Comparison of ENCODE assay signal across 21 mouse cellular contexts in genomic region chr14:60783196-60783595, GRCm38 (mm10). TPM values are rescaled to one million over a fixed set of nuclear protein-coding genes. Genes with fewer than 3 reads are reported as not detected.
DNase-seq lines count a peak whose midpoint lies in the region; ATAC-seq and TF ChIP-seq lines count a peak whose summit lies in the region.
"Had no signal": no experiment of that assay in that cellular context is flagged by ENCODE, and none has a peak within 500 bp of the region (broad histone marks: within the 10 kb centered on the region; RNA-seq: fewer than 3 reads in every experiment).

No protein-coding gene starts in this region.

- H3K27ac ChIP-seq in forebrain, embryonic 10.5 days, result 0 out of 2 replicates have a peak overlapping the region, but pooled peaks have one; percentile 25
- no peak overlapping the region for H3K27ac ChIP-seq in forebrain, embryonic 12.5 days
- H3K27ac ChIP-seq in testis, adult 2 months (ENCODE audit: control insufficient read depth, insufficient read depth, low read depth, low read length), result no peak overlapping the region
- H3K27ac ChIP-seq: embryonic facial prominence, embryonic 15.5 days; gastrocnemius, adult 2 months; heart, adult 2 months; hindbrain, postnatal 0 days; stomach, postnatal 0 days had no signal

- no peak overlapping the region for H3K9ac ChIP-seq in forebrain, embryonic 12.5 days
- H3K9ac ChIP-seq: embryonic facial prominence, embryonic 15.5 days had no signal

- no peak for TF ChIP-seq POLR2A in testis, adult 2 months (IDR thresholded peaks at IDR 0.05; ENCODE audit: control insufficient read depth, low read depth, low read length)
- TF ChIP-seq POLR2A in myocyte (IDR thresholded peaks at IDR 0.05; ENCODE audit: insufficient read length, low read depth), result no peak

- H3K79me2 ChIP-seq in myocyte (ENCODE audit: control insufficient read depth, insufficient read depth), result no peaks in the 10 kb centered on the region

- H3K27me3 ChIP-seq in forebrain, embryonic 10.5 days (ENCODE audit: poor library complexity, severe bottlenecking), result peaks cover 9% of the 10 kb centered on the region
- H3K27me3 ChIP-seq in forebrain, embryonic 12.5 days, result peaks cover 10% of the 10 kb centered on the region; the same call in 1 of the 2 replicates
- no peaks in the 10 kb centered on the region for H3K27me3 ChIP-seq in testis, adult 2 months (ENCODE audit: control insufficient read depth, insufficient read depth, low read length)
- peaks cover 4% of the 10 kb centered on the region for H3K27me3 ChIP-seq in myocyte (ENCODE audit: control insufficient read depth, insufficient read depth, insufficient read length)
- H3K27me3 ChIP-seq: embryonic facial prominence, embryonic 15.5 days had no signal

- no peak overlapping the region for H3K4me3 ChIP-seq in forebrain, embryonic 10.5 days
- no peak overlapping the region for H3K4me3 ChIP-seq in forebrain, embryonic 12.5 days (replicated peaks)
- H3K4me3 ChIP-seq in testis, adult 2 months (ENCODE audit: control insufficient read depth, low read depth, low read length), result peak overlapping the region; percentile 80
- no peak overlapping the region for H3K4me3 ChIP-seq in myocyte
- H3K4me3 ChIP-seq: embryonic facial prominence, embryonic 15.5 days; gastrocnemius, adult 2 months; heart, adult 2 months had no signal

- peaks cover 11% of the 10 kb centered on the region for H3K36me3 ChIP-seq in forebrain, embryonic 10.5 days (replicated peaks)
- 0 out of 2 replicates have a peak, but pooled peaks cover 3% of the 10 kb centered on the region for H3K36me3 ChIP-seq in forebrain, embryonic 12.5 days (replicated peaks)
- no peaks in the 10 kb centered on the region for H3K36me3 ChIP-seq in testis, adult 2 months (ENCODE audit: control insufficient read depth, insufficient read depth, low read length)
- no peaks in the 10 kb centered on the region for H3K36me3 ChIP-seq in myocyte (ENCODE audit: control insufficient read depth, insufficient read depth)

- DNase-seq in forebrain, embryonic 10.5 days (ENCODE audit: extremely low spot score, low spot score), result no peak
- DNase-seq in testis, postnatal 10 days (ENCODE audit: low spot score), result no peak
- DNase-seq in induced T-regulatory cell, adult 2 months (ENCODE audit: low read depth), result peak; percentile 39
- DNase-seq in embryo, embryonic 10.5 days (ENCODE audit: low spot score), result no peak
- no peak for DNase-seq in cerebellum, postnatal 25 days
- DNase-seq: B cell, adult 2 months; cerebellum, adult 11 months; gastrocnemius, adult 2 months; heart, adult 2 months; heart, postnatal 4 days; kidney, adult 8-10 months; kidney, postnatal 36 days; right cerebral cortex, adult 18-20 months had no signal

- peaks cover 15% of the 10 kb centered on the region for H3K4me1 ChIP-seq in forebrain, embryonic 10.5 days
- peaks cover 12% of the 10 kb centered on the region for H3K4me1 ChIP-seq in forebrain, embryonic 12.5 days
- peaks cover 2% of the 10 kb centered on the region for H3K4me1 ChIP-seq in testis, adult 2 months (ENCODE audit: control insufficient read depth, insufficient read depth, low read length)

- no peak overlapping the region for H3ac ChIP-seq in myocyte (ENCODE audit: control insufficient read depth, insufficient read length)

- WGBS in forebrain, embryonic 10.5 days, result 55% methylated on average over 8 of the region's 8 CpGs
- 54% methylated on average over 8 of the region's 8 CpGs for WGBS in forebrain, embryonic 12.5 days

- H3K9me3 ChIP-seq in forebrain, embryonic 10.5 days, result no peaks in the 10 kb centered on the region
- no peaks in the 10 kb centered on the region for H3K9me3 ChIP-seq in forebrain, embryonic 12.5 days
- H3K9me3 ChIP-seq: embryonic facial prominence, embryonic 15.5 days had no signal

- TF ChIP-seq CTCF in testis, adult 2 months (IDR thresholded peaks at IDR 0.05; ENCODE audit: control insufficient read depth, insufficient read depth, insufficient replicate concordance, low read depth, low read length), result no peak

- ATAC-seq in forebrain, embryonic 12.5 days (ENCODE audit: low FRiP score), result no peak
- ATAC-seq: forebrain, embryonic 14.5 days; hindbrain, postnatal 0 days had no signal

- H3K4me2 ChIP-seq in forebrain, embryonic 12.5 days, result no peak overlapping the region
- peak overlapping the region; percentile 68 for H3K4me2 ChIP-seq in myocyte (ENCODE audit: low read depth)
- H3K4me2 ChIP-seq: embryonic facial prominence, embryonic 15.5 days had no signal

TF ChIP-seq in myocyte, 11 proteins besides CTCF, POLR2A, EP300 and RAD21:
- TF ChIP-seq MYOG (IDR thresholded peaks at IDR 0.05; ENCODE audit: control insufficient read depth in 1 of 3, insufficient read depth in 1 of 3, insufficient read length in 2 of 3, low read depth in 2 of 3), result no peak

RNA-seq across cellular contexts. Expression of gene Mipep, which starts 1.2 kb away (rescaled TPM):
- polyA plus RNA-seq in forebrain, embryonic 10.5 days (2016; fragmentation: Nextera tagmentation; extraction: Ambion mirVana), result 24.7 and 25.8 TPM in 2 replicates
- polyA plus RNA-seq in forebrain, embryonic 12.5 days (2016; fragmentation: Nextera tagmentation; extraction: Ambion mirVana), result 22.9 and 23.3 TPM in 2 replicates
- polyA plus RNA-seq in testis, adult 2 months (2012; rRNA removed), result 104 and 109 TPM in 2 replicates
- 14.1 TPM for polyA plus RNA-seq in myocyte (2012; fragmentation: generic; extraction: Trizol)

RNA-seq across cellular contexts. Expression of gene C1qtnf9, which starts 15.3 kb away (rescaled TPM):
- 0.07 and 0.10 TPM in 2 replicates for polyA plus RNA-seq in forebrain, embryonic 10.5 days (2016; fragmentation: Nextera tagmentation; extraction: Ambion mirVana)
- 0.23 and 0.37 TPM in 2 replicates for polyA plus RNA-seq in forebrain, embryonic 12.5 days (2016; fragmentation: Nextera tagmentation; extraction: Ambion mirVana)
- polyA plus RNA-seq in testis, adult 2 months (2012; rRNA removed), result 0.91 and 1.1 TPM in 2 replicates
- not detected for polyA plus RNA-seq in myocyte (2012; fragmentation: generic; extraction: Trizol)
- polyA plus RNA-seq: forebrain, embryonic 14.5 days; G1E had no signal
